Mouse (Mus musculus) heart, adult 2 months (tissue): ENCODE results near the gene Grap2.

ENCODE experiments used
- CTCF ChIP-seq: fragments of 200-600 bp; IDR thresholded peaks from 2 replicates; pipeline ENCODE4 v1.8.1; 2022; ENCODE audit warnings: antibody characterized with exemption, mild to moderate bottlenecking, moderate library complexity
- EP300 ChIP-seq: fragments of 200-500 bp; IDR thresholded peaks from 2 replicates; pipeline ENCODE4 v1.6.1; 2011; ENCODE audit warnings: low read depth, low read length, control low read depth; ENCODE audit not compliant: insufficient read depth

DNA sequence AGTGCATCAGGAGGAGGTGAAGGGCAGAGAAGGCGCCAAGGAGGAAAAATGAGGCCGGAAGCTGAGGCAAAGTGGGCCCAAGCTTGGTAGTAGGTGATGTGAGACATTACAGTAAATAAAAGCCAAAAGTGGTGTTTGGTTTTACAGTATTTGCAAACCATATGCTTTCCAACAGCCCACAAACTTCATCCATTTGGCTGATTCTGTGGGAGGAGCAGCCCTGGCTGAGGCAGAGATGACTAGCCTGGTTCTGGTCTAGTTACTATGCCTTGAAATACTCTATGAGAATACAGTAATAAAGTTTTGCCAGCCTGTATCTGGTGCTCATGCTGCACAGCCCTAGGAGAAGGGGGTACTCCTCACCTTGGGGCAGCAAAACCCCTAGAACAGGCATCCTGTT lies 78.0 kb downstream of the Grap2 start:
- TF ChIP-seq CTCF (no peak), EP300 (no peak)
